Mouse (Mus musculus): ENCODE results near the gene Scgn. TPM values are rescaled to one million over a fixed set of nuclear protein-coding genes. Genes with fewer than 3 reads are reported as not detected.

Scgn gene
- polyA plus RNA-seq (2016; fragmentation: Nextera tagmentation; extraction: Ambion mirVana), result 0.40 TPM in 1 of 2 replicates, not detected in the other

GRCm38 (mm10) chr13:23990928-23991327 lies at the start of gene Scgn:
TSS of gene Scgn (minus strand) at chr13:23991214.
- Histone ChIP-seq H3K27ac (no peak within 1 kb of the TSS), H3K9ac (no peak within 1 kb of the TSS), H3K36me3 (no peaks in the 10 kb centered on the region), H3K9me3 (no peaks in the 10 kb centered on the region), H3K27me3 (peaks cover 28% of the 10 kb centered on the region), H3K4me3 (no peak within 1 kb of the TSS), H3K4me2 (replicated peaks) (peak within 1 kb of the TSS; percentile 30; the same call in 1 of the 2 replicates), H3K4me1 (no peaks in the 10 kb centered on the region)
- under 1% methylated on average over 20 of the region's 20 CpGs for WGBS
- no peak for ATAC-seq (ENCODE audit: insufficient number of reproducible peaks, insufficient read depth, low FRiP score, low TSS enrichment)

- no peak overlapping the region for H3K9ac ChIP-seq
- ATAC-seq (ENCODE audit: insufficient number of reproducible peaks, insufficient read depth, low FRiP score, low TSS enrichment), result no peak
- no peak overlapping the region for H3K27ac ChIP-seq
- H3K36me3 ChIP-seq, result peaks cover 15% of the 10 kb centered on the region; the same call in 1 of the 2 replicates
- no peak overlapping the region for H3K4me2 ChIP-seq (replicated peaks)
- H3K4me3 ChIP-seq, result no peak overlapping the region
- no peaks in the 10 kb centered on the region for H3K9me3 ChIP-seq
- no peaks in the 10 kb centered on the region for H3K4me1 ChIP-seq
- H3K27me3 ChIP-seq, result no peaks in the 10 kb centered on the region
- 85% methylated on average over 7 of the region's 7 CpGs for WGBS
Observed at GRCm38 (mm10) chr13:24040221-24040620, 49.2 kb upstream of the Scgn start.

- no peak overlapping the region for H3K27ac ChIP-seq
- ATAC-seq (ENCODE audit: insufficient number of reproducible peaks, insufficient read depth, low FRiP score, low TSS enrichment), result no peak
- H3K4me1 ChIP-seq, result no peaks in the 10 kb centered on the region
- no peak overlapping the region for H3K9ac ChIP-seq
- no peaks in the 10 kb centered on the region for H3K27me3 ChIP-seq
- H3K4me2 ChIP-seq (replicated peaks), result no peak overlapping the region
- 88% methylated on average over 3 of the region's 3 CpGs for WGBS
- H3K36me3 ChIP-seq, result peaks cover 15% of the 10 kb centered on the region; the same call in 1 of the 2 replicates
- no peaks in the 10 kb centered on the region for H3K9me3 ChIP-seq
- no peak overlapping the region for H3K4me3 ChIP-seq
Observed at GRCm38 (mm10) chr13:24037502-24037901, 46.5 kb upstream of the Scgn start.

- H3K9ac ChIP-seq, result no peak overlapping the region
- H3K27ac ChIP-seq, result no peak overlapping the region
- no peak overlapping the region for H3K4me3 ChIP-seq
- H3K36me3 ChIP-seq, result peaks cover 10% of the 10 kb centered on the region; the same call in 1 of the 2 replicates
- H3K4me2 ChIP-seq (replicated peaks), result no peak overlapping the region
- 76% methylated on average over 18 of the region's 18 CpGs for WGBS
- no peaks in the 10 kb centered on the region for H3K4me1 ChIP-seq
- no peaks in the 10 kb centered on the region for H3K27me3 ChIP-seq
- no peaks in the 10 kb centered on the region for H3K9me3 ChIP-seq
- ATAC-seq (ENCODE audit: insufficient number of reproducible peaks, insufficient read depth, low FRiP score, low TSS enrichment), result no peak
Observed at GRCm38 (mm10) chr13:24036150-24036549, 45.1 kb upstream of the Scgn start.

- Histone ChIP-seq H3K27me3 (no peaks in the 10 kb centered on the region), H3K9ac (no peak overlapping the region), H3K36me3 (0 out of 2 replicates have a peak, but pooled peaks cover 3% of the 10 kb centered on the region), H3K27ac (no peak overlapping the region), H3K9me3 (no peaks in the 10 kb centered on the region), H3K4me1 (no peaks in the 10 kb centered on the region), H3K4me3 (no peak overlapping the region), H3K4me2 (replicated peaks) (no peak overlapping the region)
- no peak for ATAC-seq (ENCODE audit: insufficient number of reproducible peaks, insufficient read depth, low FRiP score, low TSS enrichment)
- WGBS, result 60% methylated on average over 5 of the region's 5 CpGs
Observed at GRCm38 (mm10) chr13:24027191-24028170, 36.5 kb upstream of the Scgn start.

GRCm38 (mm10) chr13:24018515-24018914 lies 27.5 kb upstream of the Scgn start:
- no peaks in the 10 kb centered on the region for H3K4me1 ChIP-seq
- H3K9me3 ChIP-seq, result no peaks in the 10 kb centered on the region
- ATAC-seq (ENCODE audit: insufficient number of reproducible peaks, insufficient read depth, low FRiP score, low TSS enrichment), result no peak
- no peak overlapping the region for H3K9ac ChIP-seq
- WGBS, result 71% methylated on average over 4 of the region's 4 CpGs
- H3K4me2 ChIP-seq (replicated peaks), result no peak overlapping the region
- no peaks in the 10 kb centered on the region for H3K27me3 ChIP-seq
- H3K27ac ChIP-seq, result no peak overlapping the region
- H3K36me3 ChIP-seq, result no peaks in the 10 kb centered on the region
- no peak overlapping the region for H3K4me3 ChIP-seq

GRCm38 (mm10) chr13:24005528-24005927 lies 14.5 kb upstream of the Scgn start:
- Histone ChIP-seq H3K9me3 (no peaks in the 10 kb centered on the region), H3K4me2 (replicated peaks) (no peak overlapping the region), H3K4me3 (no peak overlapping the region), H3K4me1 (no peaks in the 10 kb centered on the region), H3K9ac (no peak overlapping the region), H3K27me3 (no peaks in the 10 kb centered on the region), H3K36me3 (peaks cover 5% of the 10 kb centered on the region; the same call in 1 of the 2 replicates), H3K27ac (no peak overlapping the region)
- no peak for ATAC-seq (ENCODE audit: insufficient number of reproducible peaks, insufficient read depth, low FRiP score, low TSS enrichment)
- WGBS, result 83% methylated on average over 2 of the region's 2 CpGs

- WGBS, result 69% methylated on average over 2 of the region's 2 CpGs
- Histone ChIP-seq H3K27me3 (no peaks in the 10 kb centered on the region), H3K9ac (no peak overlapping the region), H3K4me3 (no peak overlapping the region), H3K36me3 (no peaks in the 10 kb centered on the region), H3K4me2 (replicated peaks) (no peak overlapping the region), H3K9me3 (no peaks in the 10 kb centered on the region), H3K27ac (no peak overlapping the region), H3K4me1 (no peaks in the 10 kb centered on the region)
- no peak for ATAC-seq (ENCODE audit: insufficient number of reproducible peaks, insufficient read depth, low FRiP score, low TSS enrichment)
Observed at GRCm38 (mm10) chr13:24001797-24002196, 10.8 kb upstream of the Scgn start.

GRCm38 (mm10) chr13:24001081-24001480 lies 10.1 kb upstream of the Scgn start:
- H3K36me3 ChIP-seq, result no peaks in the 10 kb centered on the region
- no peak for ATAC-seq (ENCODE audit: insufficient number of reproducible peaks, insufficient read depth, low FRiP score, low TSS enrichment)
- no peak overlapping the region for H3K27ac ChIP-seq
- H3K4me2 ChIP-seq (replicated peaks), result no peak overlapping the region
- H3K9ac ChIP-seq, result no peak overlapping the region
- 76% methylated on average over 2 of the region's 2 CpGs for WGBS
- H3K4me3 ChIP-seq, result no peak overlapping the region
- H3K9me3 ChIP-seq, result no peaks in the 10 kb centered on the region
- no peaks in the 10 kb centered on the region for H3K27me3 ChIP-seq
- H3K4me1 ChIP-seq, result no peaks in the 10 kb centered on the region

GRCm38 (mm10) chr13:23998826-23999225 lies 7.8 kb upstream of the Scgn start:
- 84% methylated on average over 2 of the region's 2 CpGs for WGBS
- H3K36me3 ChIP-seq, result no peaks in the 10 kb centered on the region
- no peak for ATAC-seq (ENCODE audit: insufficient number of reproducible peaks, insufficient read depth, low FRiP score, low TSS enrichment)
- no peak overlapping the region for H3K9ac ChIP-seq
- H3K4me3 ChIP-seq, result no peak overlapping the region
- H3K27ac ChIP-seq, result no peak overlapping the region
- no peaks in the 10 kb centered on the region for H3K4me1 ChIP-seq
- H3K9me3 ChIP-seq, result no peaks in the 10 kb centered on the region
- H3K4me2 ChIP-seq (replicated peaks), result no peak overlapping the region
- H3K27me3 ChIP-seq, result peaks cover 5% of the 10 kb centered on the region

GRCm38 (mm10) chr13:23994756-23995155 lies 3.7 kb upstream of the Scgn start:
- Histone ChIP-seq H3K4me1 (no peaks in the 10 kb centered on the region), H3K27ac (no peak overlapping the region), H3K9me3 (no peaks in the 10 kb centered on the region), H3K27me3 (peaks cover 28% of the 10 kb centered on the region), H3K36me3 (no peaks in the 10 kb centered on the region), H3K4me2 (replicated peaks) (no peak overlapping the region), H3K4me3 (no peak overlapping the region), H3K9ac (no peak overlapping the region)
- no peak for ATAC-seq (ENCODE audit: insufficient number of reproducible peaks, insufficient read depth, low FRiP score, low TSS enrichment)
- 59% methylated on average over 3 of the region's 3 CpGs for WGBS

GRCm38 (mm10) chr13:23994024-23994423 lies 3.0 kb upstream of the Scgn start:
- Histone ChIP-seq H3K4me1 (no peaks in the 10 kb centered on the region), H3K27ac (no peak overlapping the region), H3K9me3 (no peaks in the 10 kb centered on the region), H3K4me2 (replicated peaks) (no peak overlapping the region), H3K4me3 (no peak overlapping the region), H3K27me3 (peaks cover 28% of the 10 kb centered on the region), H3K9ac (no peak overlapping the region), H3K36me3 (no peaks in the 10 kb centered on the region)
- 10% methylated on average over 9 of the region's 9 CpGs for WGBS
- ATAC-seq (ENCODE audit: insufficient number of reproducible peaks, insufficient read depth, low FRiP score, low TSS enrichment), result no peak

All from embryonic facial prominence, embryonic 12.5 days (tissue).